Mouse (Mus musculus) frontal cortex, adult 2 months (tissue): ENCODE results near the gene Notch1. TPM values are rescaled to one million over a fixed set of nuclear protein-coding genes. Genes with fewer than 3 reads are reported as not detected.

Source experiments
- DNase-seq, 2 experiments: peaks; one replicate each; pipeline ENCODE4 v3.0.0; 2022; ENCODE audit warnings: low spot score in 1 of 2; ENCODE audit errors: extremely low spot score in 1 of 2
- polyA plus RNA-seq: library from polyadenylated mRNA; depleted of rRNA; stranded (reverse); fragments of >200 nt; gene quantifications from 2 replicates; pipeline ENCODE4 v1.2.3, GENCODE M21; 2012; rRNA removed

Gene Notch1
- polyA plus RNA-seq: 13.0 and 13.2 TPM in 2 replicates

GRCm38 (mm10) chr2:26516275-26516674 lies at the start of gene Notch1:
TSS of gene Notch1 (minus strand) at chr2:26516663.
- no peak for DNase-seq

- DNase-seq: peak in 1 of 2 experiments; percentile 57
Measured at GRCm38 (mm10) chr2:26566221-26566620, 49.8 kb upstream of the Notch1 start.

GRCm38 (mm10) chr2:26561351-26562016 lies 45.0 kb upstream of the Notch1 start:
- peak in 1 of 2 experiments; percentile 55 for DNase-seq

- DNase-seq: no peak
Measured at GRCm38 (mm10) chr2:26560506-26560905, 44.0 kb upstream of the Notch1 start.

GRCm38 (mm10) chr2:26556535-26556993 lies 40.1 kb upstream of the Notch1 start:
- no peak for DNase-seq

- peak in 1 of 2 experiments; percentile 68 for DNase-seq
Measured at GRCm38 (mm10) chr2:26555076-26555475, 38.6 kb upstream of the Notch1 start.

- DNase-seq: no peak
Measured at GRCm38 (mm10) chr2:26553904-26554303, 37.4 kb upstream of the Notch1 start.

- DNase-seq: no peak
Measured at GRCm38 (mm10) chr2:26552066-26552465, 35.6 kb upstream of the Notch1 start.

GRCm38 (mm10) chr2:26551446-26551845 lies 35.0 kb upstream of the Notch1 start:
- no peak for DNase-seq

GRCm38 (mm10) chr2:26550777-26551176 lies 34.3 kb upstream of the Notch1 start:
- no peak for DNase-seq

GRCm38 (mm10) chr2:26550205-26550604 lies 33.7 kb upstream of the Notch1 start:
- DNase-seq: no peak

- no peak for DNase-seq
Measured at GRCm38 (mm10) chr2:26549801-26550200, 33.3 kb upstream of the Notch1 start.

GRCm38 (mm10) chr2:26547481-26547880 lies 31.0 kb upstream of the Notch1 start:
- peak in 1 of 2 experiments; percentile 39 for DNase-seq

GRCm38 (mm10) chr2:26544265-26544664 lies 27.8 kb upstream of the Notch1 start:
- DNase-seq: no peak

GRCm38 (mm10) chr2:26543768-26544167 lies 27.3 kb upstream of the Notch1 start:
- DNase-seq: no peak

GRCm38 (mm10) chr2:26543155-26543554 lies 26.7 kb upstream of the Notch1 start:
- no peak for DNase-seq

GRCm38 (mm10) chr2:26541258-26541910 lies 24.9 kb upstream of the Notch1 start:
- DNase-seq: no peak

GRCm38 (mm10) chr2:26540721-26541120 lies 24.3 kb upstream of the Notch1 start:
- DNase-seq: no peak

GRCm38 (mm10) chr2:26539516-26539915 lies 23.1 kb upstream of the Notch1 start:
- no peak for DNase-seq

- DNase-seq: peak in 1 of 2 experiments; percentile 46
Measured at GRCm38 (mm10) chr2:26535517-26536045, 19.1 kb upstream of the Notch1 start.

GRCm38 (mm10) chr2:26534616-26535015 lies 18.2 kb upstream of the Notch1 start:
- DNase-seq: peak in 1 of 2 experiments; percentile 24

GRCm38 (mm10) chr2:26534161-26534560 lies 17.7 kb upstream of the Notch1 start:
- DNase-seq: no peak
